Mouse (Mus musculus) myocyte (in vitro differentiated cells): ENCODE measurements at regions not wholly inside any gene's neighbourhood (a gene's known extent, or its start where the extent isn't known, plus 50 kb on each side); places are given as distances from the start of the nearest gene placed in this dataset.

ENCODE experiments used
- E2F4 ChIP-seq: IDR thresholded peaks from one replicate; pipeline ENCODE4 v1.6.1; 2011; ENCODE audit warnings: mild to moderate bottlenecking, control low read depth, moderate library complexity; ENCODE audit not compliant: insufficient read depth
- MYOD1 ChIP-seq, 3 experiments: IDR thresholded peaks; one replicate each; pipeline ENCODE4 v1.6.1; 2011; ENCODE audit warnings: control low read depth in 2 of 3, low read depth in 2 of 3, mild to moderate bottlenecking in 2 of 3, moderate library complexity in 1 of 3; ENCODE audit not compliant: insufficient read length in 2 of 3, control insufficient read depth in 1 of 3
- POLR2A ChIP-seq: IDR thresholded peaks from one replicate; pipeline ENCODE4 v1.6.1; 2011; ENCODE audit warnings: low read depth, mild to moderate bottlenecking, control low read depth, moderate library complexity; ENCODE audit not compliant: insufficient read length
- REST ChIP-seq: IDR thresholded peaks from one replicate; pipeline ENCODE4 v1.6.1; 2011; ENCODE audit warnings: mild to moderate bottlenecking, control low read depth, moderate library complexity; ENCODE audit not compliant: insufficient read depth, insufficient read length
- USF1 ChIP-seq: IDR thresholded peaks from one replicate; pipeline ENCODE4 v1.6.1; 2011; ENCODE audit warnings: low read depth, mild to moderate bottlenecking, control low read depth, moderate library complexity

- no peak for TF ChIP-seq USF1
- TF ChIP-seq POLR2A: no peak
- TF ChIP-seq E2F4: no peak
- no peak for TF ChIP-seq MYOD1 (IDR thresholded peaks at IDR 0.05; ENCODE audit: control insufficient read depth in 1 of 3, insufficient read length in 2 of 3, low read depth in 2 of 3)
- TF ChIP-seq REST: no peak
Measured at GRCm38 (mm10) chr3:134184042-134184441, 52.2 kb upstream of the Cxxc4 start.
